Mouse (Mus musculus) WW6 (cell line): ENCODE results near the gene Samd13.

ENCODE experiments used
- DNase-seq: peaks from one replicate; pipeline ENCODE4 v3.0.0-alpha.2; 2013; ENCODE audit warnings: low read depth, low spot score

Gene Samd13

DNA sequence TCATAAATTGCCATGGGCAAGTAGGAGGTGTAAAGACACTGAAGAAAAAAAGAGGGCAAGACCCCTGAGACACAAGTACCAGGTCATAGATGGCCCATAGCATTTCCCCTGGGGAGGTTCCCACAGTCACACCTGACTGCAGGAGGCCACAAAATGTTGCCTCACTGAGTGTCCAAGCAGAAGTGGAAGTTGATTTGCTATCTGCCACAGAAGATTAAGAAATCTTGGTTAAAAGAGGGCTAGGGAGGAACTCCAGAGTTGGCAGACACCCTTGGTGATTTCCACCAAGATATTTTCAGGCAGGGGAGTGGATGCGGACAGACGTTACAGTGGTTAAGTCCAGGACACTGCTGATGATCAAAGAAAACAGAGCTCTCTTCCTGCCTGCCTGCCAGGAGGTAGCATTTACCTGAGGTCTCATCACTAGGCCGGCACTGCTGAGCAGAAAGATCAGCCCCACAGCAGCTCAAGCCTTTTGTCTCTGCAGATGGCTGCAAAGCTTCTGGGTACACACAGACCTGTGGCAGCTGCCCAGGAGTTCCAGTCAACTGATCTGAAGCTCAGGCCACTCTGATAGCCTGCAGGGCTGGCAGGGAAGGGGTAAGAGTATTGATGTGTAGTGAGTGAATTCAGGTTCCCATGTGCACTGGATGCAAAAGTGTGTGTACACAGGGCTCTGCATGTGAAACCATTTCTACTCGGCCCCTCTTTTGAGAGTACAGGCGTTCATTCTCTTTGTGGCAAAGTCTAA lies 68.7 kb downstream of the Samd13 start:
- no peak for DNase-seq

DNA sequence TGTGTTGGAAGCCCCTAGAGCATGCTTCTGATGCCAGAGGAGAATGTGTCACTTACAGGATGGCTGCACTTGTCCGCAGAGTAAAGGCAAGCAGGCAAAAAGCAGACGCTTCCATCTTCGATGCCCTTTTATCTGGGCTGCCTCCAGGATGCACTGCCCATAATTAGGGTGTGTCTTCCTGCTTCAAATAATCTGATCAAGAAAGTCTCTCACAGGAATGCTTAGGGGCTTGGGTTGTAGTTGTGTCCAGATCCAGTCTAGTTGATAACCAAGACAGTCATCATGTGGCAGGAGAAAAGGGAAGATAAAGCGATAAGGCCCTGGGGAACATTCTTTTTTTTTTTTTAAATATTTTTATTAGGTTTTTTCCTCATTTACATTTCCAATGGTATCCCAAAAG lies 69.9 kb downstream of the Samd13 start, which contains the start of gene Dnase2b:
Gene Dnase2b (minus strand): TSS at position 101 of the 400 bp plus-strand sequence.
- DNase-seq = no peak

DNA sequence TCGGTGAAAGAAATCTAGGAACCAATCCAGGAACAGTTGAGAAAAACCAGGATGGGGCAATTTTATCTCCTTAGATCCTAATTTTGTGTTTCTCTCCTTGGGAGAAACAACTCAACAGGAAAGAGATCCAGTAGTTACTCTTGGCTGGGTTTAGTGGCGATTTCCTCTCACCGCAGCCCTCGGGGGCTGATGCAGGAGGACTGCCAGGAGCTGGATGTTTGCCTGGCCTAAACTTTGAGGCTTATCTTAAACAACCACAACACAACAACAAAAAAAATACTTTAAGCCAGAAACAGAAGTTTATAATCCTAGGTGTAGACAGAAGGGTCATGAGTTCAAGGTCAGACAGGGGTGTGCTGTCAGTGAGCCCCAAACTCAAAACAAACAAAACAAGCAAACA lies 73.6 kb downstream of the Samd13 start:
- no peak for DNase-seq

DNA sequence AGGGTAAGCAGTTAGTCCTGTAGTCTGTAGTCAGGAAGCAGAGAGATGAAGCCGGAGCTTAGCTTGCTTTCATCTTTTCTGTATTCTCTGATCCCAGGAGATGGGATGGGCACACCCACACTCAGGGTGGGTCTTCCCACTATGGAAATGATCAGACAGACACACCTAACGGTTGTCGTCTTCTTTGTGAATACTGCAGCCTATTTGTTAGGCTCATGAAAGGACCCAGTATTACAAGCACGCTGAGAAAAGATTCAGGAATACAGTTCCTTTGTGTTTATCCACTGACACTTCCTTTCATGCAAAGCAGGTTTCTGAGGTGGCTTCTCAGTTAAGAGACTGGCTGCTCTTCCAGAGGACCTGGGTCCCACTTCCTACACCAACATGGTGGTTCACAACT lies 74.1 kb downstream of the Samd13 start:
- DNase-seq = peak; percentile 24

DNA sequence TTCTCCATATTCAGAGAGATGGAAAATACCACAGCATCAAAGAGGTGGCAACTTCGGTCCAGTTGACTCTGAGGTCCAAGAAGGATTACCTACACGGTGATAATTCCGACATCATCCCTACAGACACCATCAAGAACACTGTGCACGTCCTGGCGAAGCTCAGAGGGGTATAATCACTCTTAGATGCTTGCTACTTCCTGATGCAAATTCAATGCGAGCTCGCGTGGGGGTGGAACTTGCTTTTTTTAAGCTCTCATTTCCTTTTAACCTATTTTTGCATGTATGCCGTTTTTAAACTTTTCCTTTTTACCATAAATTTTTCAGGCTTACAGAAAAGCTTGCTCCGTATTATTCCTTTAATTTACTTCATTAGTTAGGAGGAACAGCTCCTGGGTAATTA lies 75.1 kb downstream of the Samd13 start:
- no peak for DNase-seq

DNA sequence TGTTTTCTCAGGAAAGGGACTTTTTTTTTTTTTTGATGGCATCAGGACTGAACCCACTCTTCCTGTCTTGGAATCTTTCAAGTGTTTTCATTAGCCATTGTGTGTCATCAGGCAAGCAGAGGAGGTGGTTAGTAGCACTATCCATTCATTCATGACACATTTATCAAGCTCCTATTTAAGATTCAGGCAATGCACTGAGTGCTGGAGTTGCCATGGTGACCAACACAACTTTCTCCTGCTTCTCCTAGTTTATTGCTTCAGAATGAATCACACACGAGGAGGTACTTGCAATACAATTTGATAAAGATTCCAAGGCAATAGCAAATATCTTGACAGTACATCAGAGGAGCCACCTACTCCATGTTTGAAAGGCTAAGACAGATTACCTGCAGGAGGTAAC lies 78.0 kb downstream of the Samd13 start:
- no peak for DNase-seq

DNA sequence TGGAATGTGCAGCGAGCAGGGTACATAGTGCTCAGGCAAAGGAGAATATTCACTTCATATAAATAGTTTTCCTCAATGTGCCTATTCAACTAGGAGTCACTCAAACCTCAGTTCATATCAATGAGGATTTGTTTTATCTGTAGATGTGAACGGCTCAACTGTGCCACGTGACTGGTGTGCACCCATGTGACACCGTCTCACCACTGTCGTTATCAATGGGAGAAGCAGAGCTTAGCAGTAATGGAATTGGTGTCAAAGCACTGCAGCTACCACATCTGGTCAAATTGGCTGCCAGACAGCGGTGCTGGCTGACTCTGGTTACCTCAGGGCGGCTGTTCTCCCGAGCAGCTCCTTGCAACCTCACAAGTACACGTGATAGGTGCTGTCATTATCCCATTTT lies 80.7 kb downstream of the Samd13 start:
- DNase-seq = no peak

DNA sequence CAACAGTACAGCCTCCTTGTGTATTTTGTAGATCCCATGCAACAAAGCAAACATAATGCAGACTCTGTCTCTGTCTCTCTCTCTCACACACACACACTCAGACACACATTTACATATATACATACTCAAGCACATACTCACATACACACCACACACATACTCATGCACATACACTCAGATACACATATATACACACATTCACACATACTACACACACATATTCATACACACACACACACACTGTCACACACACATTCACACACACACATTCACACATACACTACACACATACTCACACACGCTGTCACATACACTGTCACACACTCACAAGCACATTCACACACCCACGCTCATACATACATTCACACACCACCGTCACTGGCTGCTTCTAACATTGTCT lies 82.9 kb downstream of the Samd13 start:
- DNase-seq = no peak

DNA sequence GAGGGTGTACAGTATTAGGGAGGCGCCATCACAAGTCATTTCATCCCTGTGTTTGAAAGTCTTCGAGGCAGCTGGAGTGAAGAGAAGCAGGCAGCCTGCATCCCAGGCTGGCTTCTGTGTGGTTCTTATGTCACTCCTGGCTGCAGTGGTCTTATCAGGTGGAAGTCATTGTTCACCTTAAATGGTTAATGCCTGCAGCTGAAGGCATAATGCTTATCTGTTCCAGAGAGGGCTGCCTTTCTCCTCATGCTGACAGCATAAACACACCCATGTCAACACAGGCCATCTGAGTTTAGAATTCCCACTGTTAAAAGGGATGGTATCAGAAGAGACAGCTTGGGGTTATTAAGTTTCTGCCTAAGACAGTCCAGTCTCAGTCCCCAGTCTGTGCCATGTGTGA lies 84.2 kb downstream of the Samd13 start:
- no peak for DNase-seq

DNA sequence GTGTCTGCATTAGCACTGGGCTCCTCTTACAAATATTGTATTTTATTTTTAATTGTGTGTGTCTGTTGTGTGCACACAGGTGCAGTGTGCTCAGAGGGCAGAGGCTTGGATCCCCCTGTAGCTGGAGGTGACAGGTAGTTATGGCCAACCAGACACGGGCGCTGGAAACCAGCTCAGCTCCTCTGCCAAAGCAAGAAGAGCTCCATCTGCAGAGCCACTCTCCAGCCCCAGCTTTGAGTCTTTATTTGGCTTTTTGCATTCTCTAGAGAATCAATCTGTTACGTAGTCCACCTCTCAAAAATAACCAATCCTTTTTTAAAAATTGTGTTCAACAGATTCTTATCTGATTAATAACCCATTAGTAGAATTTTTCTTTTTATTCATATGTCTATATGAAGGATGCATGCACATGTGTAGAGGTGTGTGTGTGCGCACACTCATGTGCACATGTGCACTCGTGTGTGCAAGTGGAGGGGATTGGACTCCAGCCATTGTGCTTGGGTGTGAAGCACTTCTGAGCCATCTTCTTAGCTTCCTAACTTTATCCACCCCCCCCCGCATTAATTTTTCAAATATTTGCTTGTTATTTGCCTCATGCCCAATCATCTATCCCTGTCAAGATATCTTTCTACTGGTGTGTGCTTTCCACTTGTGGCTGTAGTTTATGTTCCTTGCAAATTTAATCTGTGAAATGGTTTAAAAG lies 86.0 kb downstream of the Samd13 start:
- DNase-seq = no peak

DNA sequence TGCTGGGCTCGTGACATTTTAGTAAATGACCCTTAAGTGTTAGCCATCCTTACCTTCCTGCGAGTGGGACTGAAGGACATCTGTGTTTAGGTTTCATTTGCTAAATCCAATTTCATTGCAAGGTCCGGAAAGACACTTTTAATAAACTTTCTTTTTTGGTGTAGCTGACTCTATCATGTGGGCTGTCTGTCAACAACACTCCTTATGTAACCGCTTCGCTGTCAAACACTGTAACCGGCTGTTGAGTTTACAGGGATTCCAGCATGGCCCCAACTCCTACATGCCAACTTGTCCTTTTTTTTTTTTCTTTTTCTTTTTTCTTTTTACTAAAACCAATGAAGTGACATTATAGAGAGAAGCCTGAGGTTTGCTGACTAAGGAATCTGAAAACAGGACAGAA lies 87.0 kb downstream of the Samd13 start:
- DNase-seq = no peak

DNA sequence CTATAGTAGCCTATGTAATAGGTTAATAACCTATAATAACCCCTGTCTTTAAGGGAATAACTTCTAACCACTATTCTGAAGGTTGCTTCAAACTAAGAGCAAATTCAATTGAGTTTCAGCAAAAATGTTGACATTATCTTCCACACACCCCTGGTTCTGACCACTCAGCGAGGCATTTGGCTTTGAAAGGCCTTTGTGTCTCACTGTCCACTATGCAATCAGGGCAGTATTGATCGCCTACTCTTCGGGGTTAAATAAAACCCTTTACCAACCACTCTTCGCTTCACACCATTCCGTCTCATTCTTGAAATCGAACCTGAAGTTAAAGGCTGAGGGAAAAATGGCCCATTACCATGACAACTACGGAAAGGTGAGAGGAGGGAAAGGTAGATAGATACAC lies 88.5 kb downstream of the Samd13 start:
- DNase-seq = no peak

DNA sequence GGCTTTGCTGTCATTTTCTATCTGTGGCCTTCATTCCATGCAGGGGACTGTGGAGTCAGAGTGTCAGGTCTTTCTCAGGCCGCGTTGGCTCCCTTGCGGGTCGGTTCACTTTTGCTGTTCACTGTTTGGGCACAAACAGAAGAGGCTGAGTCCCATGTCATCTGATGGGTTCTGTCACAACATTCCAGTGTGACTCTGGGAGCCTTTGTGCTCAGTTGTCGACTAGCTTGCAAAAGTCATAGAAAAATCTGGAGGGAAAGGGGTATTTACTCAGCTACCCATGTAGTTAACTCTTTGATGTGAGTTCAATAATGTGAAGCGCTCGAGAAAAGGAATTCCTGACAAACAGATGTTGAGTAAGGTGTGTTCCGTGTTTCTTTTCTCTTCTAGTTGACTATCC lies 89.0 kb downstream of the Samd13 start:
- DNase-seq = no peak

DNA sequence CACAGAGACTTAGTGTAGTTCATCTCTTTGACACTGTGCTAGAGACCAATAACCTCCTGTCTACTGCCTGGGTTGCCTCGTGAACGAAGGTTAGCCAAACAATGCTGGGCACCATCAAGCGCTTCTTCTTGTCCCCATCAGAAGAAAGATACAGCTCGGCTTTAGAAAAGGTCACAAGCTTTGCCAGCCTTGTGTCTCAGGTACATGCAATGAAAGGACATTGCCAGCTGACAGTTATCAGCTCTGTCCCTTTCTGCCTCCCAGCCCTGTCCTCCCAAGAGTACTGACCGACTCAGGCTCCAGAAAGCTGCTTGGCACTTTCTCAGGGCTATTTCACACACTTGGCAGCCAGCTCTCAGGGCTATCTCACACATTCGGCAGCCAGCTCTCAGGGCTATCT lies 90.0 kb downstream of the Samd13 start:
- no peak for DNase-seq
